Mouse (Mus musculus) MEL (cell line): ENCODE results near the gene Exoc6b. TPM values are rescaled to one million over a fixed set of nuclear protein-coding genes. Genes with fewer than 3 reads are reported as not detected.

Experiments
- DNase-seq: peaks from one replicate; pipeline ENCODE4 v3.0.0; 2011; ENCODE audit warnings: low read depth, low spot score
- H3K27ac ChIP-seq: 2 replicates; pipeline ENCODE4 v1.5.1; 2012; ENCODE audit warnings: low read depth, mild to moderate bottlenecking, control low read depth, low read length, moderate library complexity; ENCODE audit not compliant: control insufficient read depth
- H3K27me3 ChIP-seq, 2 experiments: fragments of 150-350 bp in 1 of 2; sonication (generic) in 1 of 2; 2 replicates each; pipeline ENCODE4 v1.6.1; 2012; ENCODE audit warnings: low read length in 2 of 2, mild to moderate bottlenecking in 2 of 2, improper control_type of control experiment in 1 of 2, moderate library complexity in 1 of 2; ENCODE audit not compliant: insufficient read depth in 2 of 2, control insufficient read depth in 1 of 2
- H3K36me3 ChIP-seq, 2 experiments: 2 replicates each; pipeline ENCODE4 v1.6.1; 2012 to 2014; ENCODE audit warnings: low read length in 2 of 2, improper control_type of control experiment in 1 of 2, inconsistent platforms in 1 of 2, mild to moderate bottlenecking in 1 of 2; ENCODE audit not compliant: insufficient read depth in 2 of 2, control insufficient read depth in 1 of 2
- H3K4me1 ChIP-seq, 2 experiments: fragments of 150-350 bp in 1 of 2; sonication (generic) in 1 of 2; 2 replicates each; pipeline ENCODE4 v1.6.1; 2012; ENCODE audit warnings: low read length in 2 of 2, improper control_type of control experiment in 1 of 2, mild to moderate bottlenecking in 1 of 2; ENCODE audit not compliant: insufficient read depth in 2 of 2, control insufficient read depth in 1 of 2
- H3K4me3 ChIP-seq, 2 experiments: fragments of 150-350 bp in 1 of 2; sonication (generic) in 1 of 2; 2 replicates each; pipeline ENCODE4 v1.5.1; 2012; ENCODE audit warnings: low read depth in 2 of 2, low read length in 2 of 2, mild to moderate bottlenecking in 2 of 2, moderate library complexity in 2 of 2, control low read depth in 1 of 2, improper control_type of control experiment in 1 of 2; ENCODE audit not compliant: control insufficient read depth in 1 of 2, insufficient read depth in 1 of 2
- H3K79me2 ChIP-seq: 2 replicates; pipeline ENCODE4 v1.6.1; 2012; ENCODE audit warnings: mild to moderate bottlenecking, low read length, moderate library complexity; ENCODE audit not compliant: control insufficient read depth, poor library complexity, insufficient read depth
- H3K9ac ChIP-seq: 2 replicates; pipeline ENCODE4 v1.6.1; 2012; ENCODE audit warnings: low read depth, mild to moderate bottlenecking, control low read depth, low read length, moderate library complexity; ENCODE audit not compliant: control insufficient read depth, poor library complexity, severe bottlenecking
- H3K9me3 ChIP-seq: fragments of 150-350 bp; sonication (generic); replicated peaks from 2 replicates; pipeline ENCODE4 v1.6.1; 2012; ENCODE audit warnings: mild to moderate bottlenecking, low read length, improper control_type of control experiment, moderate library complexity; ENCODE audit not compliant: insufficient read depth
- BHLHE40 ChIP-seq: IDR thresholded peaks from 2 replicates; pipeline ENCODE4 v1.6.1; 2012; ENCODE audit warnings: low read depth, mild to moderate bottlenecking, inconsistent platforms, low read length, improper control_type of control experiment, borderline replicate concordance
- E2F4 ChIP-seq: IDR thresholded peaks from 2 replicates; pipeline ENCODE4 v1.6.1; 2011; ENCODE audit warnings: low read depth, low read length, improper control_type of control experiment, borderline replicate concordance
- ELF1 ChIP-seq: IDR thresholded peaks from 2 replicates; pipeline ENCODE4 v1.6.1; 2014; ENCODE audit warnings: low read depth, mild to moderate bottlenecking, inconsistent platforms, low read length, improper control_type of control experiment, moderate library complexity
- EP300 ChIP-seq, 2 experiments: IDR thresholded peaks; 2 replicates each; pipeline ENCODE4 v1.6.1; 2011; ENCODE audit warnings: improper control_type of control experiment in 2 of 2, low read length in 2 of 2, low read depth in 1 of 2, mild to moderate bottlenecking in 1 of 2
- JUND ChIP-seq: IDR thresholded peaks from 2 replicates; pipeline ENCODE4 v1.6.1; 2011; ENCODE audit warnings: low read depth, mild to moderate bottlenecking, improper control_type of control experiment, low read length
- MAFK ChIP-seq: IDR thresholded peaks from 2 replicates; pipeline ENCODE4 v1.6.1; 2011; ENCODE audit warnings: low read depth, mild to moderate bottlenecking, low read length, improper control_type of control experiment, borderline replicate concordance
- MEF2A ChIP-seq: IDR thresholded peaks from 2 replicates; pipeline ENCODE4 v1.6.1; 2014; ENCODE audit warnings: low read depth, mild to moderate bottlenecking, inconsistent platforms, low read length, improper control_type of control experiment; ENCODE audit not compliant: poor library complexity, insufficient replicate concordance, severe bottlenecking; ENCODE audit errors: extremely low read depth
- MXI1 ChIP-seq: IDR thresholded peaks from 2 replicates; pipeline ENCODE4 v1.6.1; 2011; ENCODE audit warnings: mild to moderate bottlenecking, low read depth, low read length, improper control_type of control experiment
- NELFE ChIP-seq: IDR thresholded peaks from 2 replicates; pipeline ENCODE4 v1.6.1; 2011; ENCODE audit warnings: low read depth, low read length, improper control_type of control experiment
- TBP ChIP-seq: IDR thresholded peaks from 2 replicates; pipeline ENCODE4 v1.8.0; 2011; ENCODE audit warnings: low read depth, low read length, improper control_type of control experiment
- UBTF ChIP-seq: IDR thresholded peaks from 2 replicates; pipeline ENCODE4 v1.6.1; 2012; ENCODE audit warnings: low read depth, mild to moderate bottlenecking, inconsistent platforms, low read length, improper control_type of control experiment, moderate library complexity, borderline replicate concordance; ENCODE audit not compliant: insufficient read depth
- USF1 ChIP-seq: IDR thresholded peaks from 2 replicates; pipeline ENCODE4 v1.6.1; 2014; ENCODE audit warnings: low read depth, mild to moderate bottlenecking, inconsistent platforms, low read length, improper control_type of control experiment, moderate library complexity
- USF2 ChIP-seq, 2 experiments: IDR thresholded peaks; 2 replicates each; pipeline ENCODE4 v1.6.1; 2011 to 2012; ENCODE audit warnings: improper control_type of control experiment in 2 of 2, low read length in 2 of 2, borderline replicate concordance in 1 of 2, inconsistent platforms in 1 of 2, low read depth in 1 of 2, mild to moderate bottlenecking in 1 of 2; ENCODE audit not compliant: insufficient read depth in 1 of 2
- ZKSCAN1 ChIP-seq: IDR thresholded peaks from 2 replicates; pipeline ENCODE4 v1.6.1; 2012; ENCODE audit warnings: low read depth, mild to moderate bottlenecking, inconsistent platforms, low read length, improper control_type of control experiment, moderate library complexity
- ZNF384 ChIP-seq: IDR thresholded peaks from 2 replicates; pipeline ENCODE4 v1.6.1; 2012; ENCODE audit warnings: low read depth, mild to moderate bottlenecking, inconsistent platforms, low read length, improper control_type of control experiment
- polyA plus RNA-seq, 2 experiments: library from polyadenylated mRNA; stranded (reverse) in 1 of 2; unstranded in 1 of 2; fragments of >175 nt in 1 of 2; fragments of >200 nt in 1 of 2; gene quantifications; 2 replicates each; pipeline versions ENCODE4 v1.2.1 to v1.2.4; 2012; ENCODE audit warnings: low replicate concordance in 2 of 2, low read depth in 1 of 2; ENCODE audit not compliant: insufficient read length in 2 of 2, insufficient read depth in 1 of 2, missing spikeins in 1 of 2
- total RNA-seq: library from RNA; depleted of rRNA; stranded (reverse); fragments of 300-350 nt; gene quantifications from 2 replicates; pipeline ENCODE4 v1.2.3, GENCODE M21; 2012

Exoc6b gene
- total and polyA plus RNA-seq, 3 experiments = 3.4 to 6.5 TPM; not detected in 1

GRCm38 (mm10) chr6:84751409-84751808 lies 317.9 kb downstream of the Exoc6b start (continued):
- no peak for TF ChIP-seq MXI1

- Histone ChIP-seq H3K4me1 (peaks cover 0 to 3% of the 10 kb centered on the region in 2 experiments; a peak in 3 of 4 replicates), H3K9me3 (no peaks in the 10 kb centered on the region), H3K27me3 (no peaks in the 10 kb centered on the region), H3K27ac (no peak overlapping the region), H3K4me3 (no peak overlapping the region), H3K79me2 (no peaks in the 10 kb centered on the region), H3K36me3 (peaks cover 0 to 5% of the 10 kb centered on the region in 2 experiments; a peak in 2 of 4 replicates), H3K9ac (no peak overlapping the region)
- no peak for DNase-seq
- TF ChIP-seq ZNF384 (no peak), E2F4 (no peak), UBTF (no peak), MXI1 (no peak)
Observed at GRCm38 (mm10) chr6:84746847-84747395, 322.4 kb downstream of the Exoc6b start.

GRCm38 (mm10) chr6:84746193-84746846 lies 323.0 kb downstream of the Exoc6b start:
- Histone ChIP-seq H3K4me3 (no peak overlapping the region), H3K27ac (no peak overlapping the region), H3K79me2 (no peaks in the 10 kb centered on the region), H3K27me3 (no peaks in the 10 kb centered on the region)
- TF ChIP-seq NELFE (no peak), USF1 (no peak), BHLHE40 (no peak), MAFK (no peak), USF2 (IDR thresholded peaks at IDR 0.05; ENCODE audit: borderline replicate concordance in 1 of 2, insufficient read depth in 1 of 2, low read depth in 1 of 2, low read length in 2 of 2) (no peak), TBP (no peak), MXI1 (no peak), ZKSCAN1 (no peak), EP300 (IDR thresholded peaks at IDR 0.05; ENCODE audit: low read depth in 1 of 2, low read length in 2 of 2) (no peak), JUND (no peak), MEF2A (no peak), ELF1 (no peak)
- TF ChIP-seq, all 39 proteins: peak for 0
- Histone ChIP-seq H3K4me1 (peaks cover 2 to 4% of the 10 kb centered on the region in 2 experiments; a peak in 2 of 4 replicates), H3K36me3 (peaks cover 0 to 5% of the 10 kb centered on the region in 2 experiments; a peak in 2 of 4 replicates), H3K9ac (no peak overlapping the region), H3K9me3 (no peaks in the 10 kb centered on the region)
- no peak for DNase-seq
